Mouse (Mus musculus): ENCODE data around the gene Aldh3b2. TPM values are rescaled to one million over a fixed set of nuclear protein-coding genes. Genes with fewer than 3 reads are reported as not detected.

The Aldh3b2 gene
- polyA plus RNA-seq, 1 experiment from 2014 or later, result 0.84 TPM

GRCm38 (mm10) chr19:4005091-4005490, 33.0 kb downstream of the Aldh3b2 start:
- peaks cover 24% of the 10 kb centered on the region for H3K36me3 ChIP-seq

GRCm38 (mm10) chr19:4005971-4006370, 33.8 kb downstream of the Aldh3b2 start:
- Histone ChIP-seq H3K9me3 (no peaks in the 10 kb centered on the region), H3K4me3 (replicated peaks) (no peak overlapping the region), H3K27me3 (replicated peaks) (no peaks in the 10 kb centered on the region), H3K4me2 (replicated peaks) (no peak overlapping the region), H3K36me3 (peaks cover 25% of the 10 kb centered on the region), H3K4me1 (replicated peaks) (peaks cover 18% of the 10 kb centered on the region), H3K27ac (no peak overlapping the region), H3K9ac (no peak overlapping the region)
- ATAC-seq, result no peak
- WGBS, result 94% methylated on average over 8 of the region's 8 CpGs

More at GRCm38 (mm10) chr19:4005091-4005490, 33.0 kb downstream of the Aldh3b2 start:
- Histone ChIP-seq H3K9ac (no peak overlapping the region), H3K4me3 (replicated peaks) (no peak overlapping the region), H3K4me2 (replicated peaks) (no peak overlapping the region), H3K27ac (no peak overlapping the region), H3K4me1 (replicated peaks) (peaks cover 20% of the 10 kb centered on the region), H3K9me3 (no peaks in the 10 kb centered on the region), H3K27me3 (replicated peaks) (no peaks in the 10 kb centered on the region)
- ATAC-seq, result no peak
- WGBS, result 82% methylated on average over 9 of the region's 9 CpGs

GRCm38 (mm10) chr19:4011086-4011485, 39.0 kb downstream of the Aldh3b2 start:
- Histone ChIP-seq H3K27me3 (replicated peaks) (no peaks in the 10 kb centered on the region), H3K9me3 (no peaks in the 10 kb centered on the region), H3K4me3 (replicated peaks) (no peak overlapping the region), H3K36me3 (peaks cover 27% of the 10 kb centered on the region), H3K9ac (no peak overlapping the region), H3K4me2 (replicated peaks) (peak overlapping the region; percentile 60; the same call in 1 of the 2 replicates), H3K27ac (no peak overlapping the region), H3K4me1 (replicated peaks) (peaks cover 8% of the 10 kb centered on the region; the same call in 1 of the 2 replicates)
- ATAC-seq, result no peak
- WGBS, result 93% methylated on average over 5 of the region's 5 CpGs

DNA sequence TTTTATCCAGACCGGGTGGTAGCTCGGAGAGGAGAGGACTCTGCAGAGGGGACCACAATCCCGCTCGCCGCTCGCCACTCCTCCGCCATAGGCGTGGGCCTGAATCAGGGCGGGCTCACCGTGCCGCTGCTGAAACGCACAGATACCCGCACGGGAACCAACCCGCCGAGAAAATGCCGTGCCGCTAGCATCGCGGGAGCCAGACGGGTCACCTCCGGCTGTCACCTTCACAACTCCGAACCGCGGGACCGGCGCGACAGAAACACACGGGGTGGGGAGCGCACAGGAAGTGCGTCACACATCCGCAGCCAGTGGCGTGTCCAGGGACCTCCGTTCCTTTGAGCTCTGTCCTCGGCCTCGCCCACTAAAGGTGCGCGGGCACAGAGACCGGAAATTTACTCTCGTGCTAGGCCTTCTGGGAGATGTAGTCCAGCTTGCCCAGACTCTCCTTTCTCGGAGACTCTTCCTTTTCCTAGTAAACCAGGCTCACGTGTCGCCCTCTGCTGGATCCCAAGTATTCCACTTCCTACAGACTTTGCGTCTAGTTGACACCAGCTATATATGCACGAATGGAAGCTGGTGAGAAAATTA, 40.4 kb downstream of the Aldh3b2 start, which contains the start of gene Ndufv1:
Gene Ndufv1 (minus strand): TSS at position 375 of the 591 bp plus-strand sequence.
- Histone ChIP-seq H3K27ac (peak within 1 kb of the TSS; percentile 41; the same call in 1 of the 2 replicates), H3K27me3 (replicated peaks) (no peaks in the 10 kb centered on the region), H3K36me3 (peaks cover 20% of the 10 kb centered on the region), H3K9ac (peak within 1 kb of the TSS; percentile 69), H3K4me2 (replicated peaks) (peak within 1 kb of the TSS; percentile 65), H3K4me1 (replicated peaks) (peaks cover 8% of the 10 kb centered on the region; the same call in 1 of the 2 replicates), H3K4me3 (replicated peaks) (peak within 1 kb of the TSS; percentile 80), H3K9me3 (no peaks in the 10 kb centered on the region)
- ATAC-seq, result peak; percentile 99
- WGBS, result under 1% methylated on average over 45 of the region's 45 CpGs

GRCm38 (mm10) chr19:4013066-4013465, 40.9 kb downstream of the Aldh3b2 start:
- Histone ChIP-seq H3K9ac (peak overlapping the region; percentile 44), H3K27me3 (replicated peaks) (no peaks in the 10 kb centered on the region), H3K27ac (no peak overlapping the region), H3K36me3 (peaks cover 15% of the 10 kb centered on the region), H3K4me2 (replicated peaks) (peak overlapping the region; percentile 65), H3K9me3 (no peaks in the 10 kb centered on the region), H3K4me3 (replicated peaks) (peak overlapping the region; percentile 80), H3K4me1 (replicated peaks) (peaks cover 8% of the 10 kb centered on the region; the same call in 1 of the 2 replicates)
- peak; percentile 48 for ATAC-seq
- WGBS, result 15% methylated on average over 9 of the region's 9 CpGs

DNA sequence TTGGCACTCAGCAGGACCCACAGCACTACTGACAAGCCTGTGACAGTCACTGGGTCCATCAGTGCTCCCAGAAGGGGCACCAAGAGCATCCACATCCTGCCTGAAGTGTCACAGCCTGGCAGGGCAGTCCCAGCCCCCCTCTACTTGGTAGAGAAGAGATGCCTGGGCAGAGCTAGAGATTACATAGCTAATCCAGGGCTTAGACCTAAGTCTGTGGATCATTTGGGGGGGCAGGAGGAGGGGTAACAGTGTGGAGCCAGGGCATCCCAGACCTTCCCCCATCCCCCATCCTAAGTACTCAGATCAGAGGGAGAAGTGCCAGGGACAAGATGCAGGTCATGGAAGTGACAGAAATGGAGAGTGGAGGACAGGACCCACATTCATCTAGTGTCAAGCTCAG, 42.7 kb downstream of the Aldh3b2 start:
- Histone ChIP-seq H3K4me2 (replicated peaks) (no peak overlapping the region), H3K36me3 (0 out of 2 replicates have a peak, but pooled peaks cover 3% of the 10 kb centered on the region), H3K27me3 (replicated peaks) (no peaks in the 10 kb centered on the region), H3K4me1 (replicated peaks) (peaks cover 11% of the 10 kb centered on the region; the same call in 1 of the 2 replicates), H3K27ac (no peak overlapping the region), H3K9me3 (no peaks in the 10 kb centered on the region), H3K4me3 (replicated peaks) (no peak overlapping the region), H3K9ac (no peak overlapping the region)
- ATAC-seq, result no peak

GRCm38 (mm10) chr19:4015635-4016034, 43.5 kb downstream of the Aldh3b2 start:
- Histone ChIP-seq H3K9ac (no peak overlapping the region), H3K27me3 (replicated peaks) (no peaks in the 10 kb centered on the region), H3K27ac (no peak overlapping the region), H3K4me2 (replicated peaks) (no peak overlapping the region), H3K36me3 (0 out of 2 replicates have a peak, but pooled peaks cover 3% of the 10 kb centered on the region), H3K9me3 (no peaks in the 10 kb centered on the region), H3K4me3 (replicated peaks) (no peak overlapping the region), H3K4me1 (replicated peaks) (peaks cover 11% of the 10 kb centered on the region; the same call in 1 of the 2 replicates)
- 66% methylated on average over 5 of the region's 5 CpGs for WGBS
- ATAC-seq, result no peak

- Histone ChIP-seq H3K4me2 (replicated peaks) (no peak overlapping the region), H3K27me3 (replicated peaks) (no peaks in the 10 kb centered on the region), H3K4me3 (replicated peaks) (no peak overlapping the region), H3K9me3 (no peaks in the 10 kb centered on the region), H3K36me3 (no peaks in the 10 kb centered on the region), H3K9ac (no peak overlapping the region), H3K4me1 (replicated peaks) (peaks cover 3% of the 10 kb centered on the region; the same call in 1 of the 2 replicates), H3K27ac (no peak overlapping the region)
- 66% methylated on average over 10 of the region's 10 CpGs for WGBS
- ATAC-seq, result no peak
These were observed 45.9 kb downstream of the Aldh3b2 start for GRCm38 (mm10) chr19:4017921-4018587.

- H3K4me2 ChIP-seq (replicated peaks), result peak overlapping the region; percentile 2; the same call in 1 of the 2 replicates
- H3K27me3 ChIP-seq (replicated peaks), result no peaks in the 10 kb centered on the region
- H3K4me1 ChIP-seq (replicated peaks), result peaks cover 3% of the 10 kb centered on the region; the same call in 1 of the 2 replicates
- no peak overlapping the region for H3K4me3 ChIP-seq (replicated peaks)
- WGBS, result 31% methylated on average over 18 of the region's 18 CpGs
- peak; percentile 94 for ATAC-seq
- H3K9me3 ChIP-seq, result no peaks in the 10 kb centered on the region
- H3K9ac ChIP-seq, result no peak overlapping the region
- H3K36me3 ChIP-seq, result no peaks in the 10 kb centered on the region
- no peak overlapping the region for H3K27ac ChIP-seq
These were observed 46.8 kb downstream of the Aldh3b2 start for GRCm38 (mm10) chr19:4018743-4019583.

DNA sequence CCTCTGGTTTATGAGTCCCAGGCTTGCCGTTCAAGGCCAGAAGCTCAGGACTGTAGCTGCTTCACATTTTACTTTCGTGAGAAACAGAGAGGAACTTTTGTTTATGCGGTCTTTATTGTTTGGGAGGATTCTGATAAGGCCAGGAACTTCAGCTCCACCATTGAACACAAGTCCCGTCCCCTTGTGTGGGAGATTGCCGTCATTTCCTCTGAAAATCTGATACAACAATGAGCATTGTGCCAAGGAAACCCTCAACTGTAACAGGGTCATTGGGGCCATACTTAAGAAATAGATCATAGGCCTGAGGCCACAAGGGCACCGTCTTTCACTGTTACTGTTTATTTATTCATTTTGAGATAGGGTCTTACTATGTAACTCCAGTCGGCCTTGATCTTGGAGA, 51.1 kb downstream of the Aldh3b2 start:
- H3K9me3 ChIP-seq, result no peaks in the 10 kb centered on the region
- no peak overlapping the region for H3K4me3 ChIP-seq (replicated peaks)
- no peaks in the 10 kb centered on the region for H3K36me3 ChIP-seq
- H3K9ac ChIP-seq, result no peak overlapping the region
- peaks cover 3% of the 10 kb centered on the region; the same call in 1 of the 2 replicates for H3K4me1 ChIP-seq (replicated peaks)
- no peak for ATAC-seq
- no peaks in the 10 kb centered on the region for H3K27me3 ChIP-seq (replicated peaks)
- no peak overlapping the region for H3K27ac ChIP-seq
- no peak overlapping the region for H3K4me2 ChIP-seq (replicated peaks)
- 65% methylated on average over 7 of the region's 7 CpGs for WGBS

DNA sequence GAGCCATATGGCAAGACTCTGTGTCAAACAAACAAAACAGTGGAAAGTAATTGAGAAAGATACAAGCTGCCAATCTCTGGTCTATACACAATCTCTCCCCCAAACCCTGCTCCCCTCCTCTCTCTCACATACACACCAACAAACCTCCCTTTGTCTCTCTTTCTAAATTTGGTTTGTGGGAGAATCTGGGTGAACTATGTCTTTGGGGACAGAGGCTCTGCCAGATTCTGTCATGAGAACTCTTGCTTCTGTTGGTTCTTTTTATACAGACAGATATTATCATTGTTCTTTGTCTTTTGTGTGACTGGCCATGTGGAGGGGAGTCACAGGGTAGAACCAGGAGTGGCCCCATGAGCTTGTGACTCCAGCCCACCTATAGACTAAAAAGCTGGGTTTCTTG, 55.4 kb downstream of the Aldh3b2 start:
- no peak overlapping the region for H3K4me2 ChIP-seq (replicated peaks)
- H3K27me3 ChIP-seq (replicated peaks), result no peaks in the 10 kb centered on the region
- H3K9ac ChIP-seq, result no peak overlapping the region
- H3K9me3 ChIP-seq, result no peaks in the 10 kb centered on the region
- no peaks in the 10 kb centered on the region for H3K4me1 ChIP-seq (replicated peaks)
- ATAC-seq, result no peak
- H3K27ac ChIP-seq, result no peak overlapping the region
- no peaks in the 10 kb centered on the region for H3K36me3 ChIP-seq
- no peak overlapping the region for H3K4me3 ChIP-seq (replicated peaks)
